Mouse (Mus musculus): Measurements from ENCODE around the gene Garnl3.

GRCm38 (mm10) chr2:33058926-33059325 lies 72.5 kb downstream of the Garnl3 start:
- no peak for TF ChIP-seq CTCF (IDR thresholded peaks at IDR 0.05; ENCODE audit: extremely low read depth, insufficient read depth, low read length)
- no peak for TF ChIP-seq POLR2A (IDR thresholded peaks at IDR 0.05; ENCODE audit: extremely low read depth, insufficient read depth, low read length)
